ENCODE assay signal across 8 mouse cellular contexts in the genomic region with DNA sequence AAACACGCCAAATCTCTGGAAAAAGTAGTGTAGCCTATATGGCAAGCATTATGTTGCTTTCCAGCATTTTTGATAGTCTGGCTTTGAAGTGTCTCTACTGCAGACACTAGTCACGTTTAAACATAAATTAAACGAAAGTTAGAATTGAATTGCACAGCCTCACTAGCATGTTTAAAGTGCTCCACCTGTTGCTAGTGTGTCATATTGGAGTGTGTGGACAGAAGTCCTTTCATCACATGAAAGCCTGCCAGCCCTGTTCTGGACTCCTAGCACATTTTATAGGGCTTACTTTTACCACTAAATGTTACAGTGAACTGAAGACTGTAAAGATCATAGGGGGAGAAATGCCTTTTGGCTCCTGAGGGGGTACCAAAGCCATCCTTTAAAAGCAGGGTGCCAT. TPM values are rescaled to one million over a fixed set of nuclear protein-coding genes. Genes with fewer than 3 reads are reported as not detected.
A peak's percentile ranks its signal among the peaks of the same experiment; 100 is the strongest.
DNase-seq lines count a peak whose midpoint lies in the region; ATAC-seq and TF ChIP-seq lines count a peak whose summit lies in the region.

No protein-coding gene starts in this region.

- no peak for DNase-seq in layer of hippocampus, adult 2 months (ENCODE audit: low spot score in 2 of 2)
- DNase-seq in layer of hippocampus, postnatal 36 days, result no peak
- no peak for DNase-seq in embryonic facial prominence, embryonic 14.5 days (ENCODE audit: low spot score)
- DNase-seq in ovary, postnatal 36 days (ENCODE audit: low spot score), result no peak
- no peak for DNase-seq in layer of hippocampus, adult 11-12 months (ENCODE audit: low spot score)
- DNase-seq in left cerebral cortex, postnatal 25 days (ENCODE audit: low spot score in 2 of 2), result no peak

- 52% methylated on average over 3 of the region's 3 CpGs for WGBS in embryonic facial prominence, embryonic 14.5 days
- WGBS in intestine, postnatal 0 days, result 66% methylated on average over 3 of the region's 3 CpGs
- 57% methylated on average over 3 of the region's 3 CpGs for WGBS in neural tube, embryonic 13.5 days

- H3K4me1 ChIP-seq in embryonic facial prominence, embryonic 14.5 days (ENCODE audit: control insufficient read depth, insufficient read depth, low read length), result peaks cover 19% of the 10 kb centered on the region
- no peaks in the 10 kb centered on the region for H3K4me1 ChIP-seq in intestine, postnatal 0 days (replicated peaks; ENCODE audit: control insufficient read depth, insufficient read depth, low read length)
- peaks cover 26% of the 10 kb centered on the region for H3K4me1 ChIP-seq in neural tube, embryonic 13.5 days (replicated peaks)

- no peaks in the 10 kb centered on the region for H3K27me3 ChIP-seq in embryonic facial prominence, embryonic 14.5 days (replicated peaks; ENCODE audit: control insufficient read depth, insufficient read depth, low read length)
- no peaks in the 10 kb centered on the region for H3K27me3 ChIP-seq in intestine, postnatal 0 days (replicated peaks; ENCODE audit: control insufficient read depth, insufficient read depth, low read length)
- no peaks in the 10 kb centered on the region for H3K27me3 ChIP-seq in neural tube, embryonic 13.5 days

- H3K9ac ChIP-seq in embryonic facial prominence, embryonic 14.5 days (ENCODE audit: low read depth, low read length), result 0 out of 2 replicates have a peak overlapping the region, but pooled peaks have one; percentile 86
- H3K9ac ChIP-seq in intestine, postnatal 0 days (ENCODE audit: low read depth, low read length), result no peak overlapping the region
- peak overlapping the region; percentile 31; the same call in 1 of the 2 replicates for H3K9ac ChIP-seq in neural tube, embryonic 13.5 days

- peak overlapping the region; percentile 67 for H3K4me2 ChIP-seq in embryonic facial prominence, embryonic 14.5 days (ENCODE audit: low read depth, low read length)
- H3K4me2 ChIP-seq in intestine, postnatal 0 days (replicated peaks; ENCODE audit: low read depth), result peak overlapping the region; percentile 85
- H3K4me2 ChIP-seq in neural tube, embryonic 13.5 days, result peak overlapping the region; percentile 75

- H3K36me3 ChIP-seq in embryonic facial prominence, embryonic 14.5 days (ENCODE audit: control insufficient read depth, insufficient read depth, low read length), result no peaks in the 10 kb centered on the region
- no peaks in the 10 kb centered on the region for H3K36me3 ChIP-seq in intestine, postnatal 0 days (ENCODE audit: control insufficient read depth, insufficient read depth)
- no peaks in the 10 kb centered on the region for H3K36me3 ChIP-seq in neural tube, embryonic 13.5 days

- TF ChIP-seq CTCF in layer of hippocampus, adult 2 months (conservative IDR thresholded peaks at IDR 0.05), result no peak
- TF ChIP-seq CTCF in intestine, postnatal 0 days (IDR thresholded peaks at IDR 0.05; ENCODE audit: low read depth), result no peak

- H3K27ac ChIP-seq in layer of hippocampus, adult 2 months, result no peak overlapping the region
- no peak overlapping the region for H3K27ac ChIP-seq in embryonic facial prominence, embryonic 14.5 days (replicated peaks; ENCODE audit: low read depth, low read length)
- H3K27ac ChIP-seq in intestine, postnatal 0 days (ENCODE audit: low read depth, low read length), result no peak overlapping the region
- no peak overlapping the region for H3K27ac ChIP-seq in neural tube, embryonic 13.5 days (replicated peaks)

- no peak for ATAC-seq in embryonic facial prominence, embryonic 14.5 days (ENCODE audit: low read depth)
- no peak for ATAC-seq in intestine, postnatal 0 days
- no peak for ATAC-seq in neural tube, embryonic 13.5 days (ENCODE audit: low read depth)

- H3K4me3 ChIP-seq in layer of hippocampus, adult 2 months, result peak overlapping the region; percentile 73; the same call in 1 of the 2 replicates
- peak overlapping the region; percentile 82 for H3K4me3 ChIP-seq in embryonic facial prominence, embryonic 14.5 days (ENCODE audit: low read depth, low read length)
- H3K4me3 ChIP-seq in intestine, postnatal 0 days (ENCODE audit: low read depth, low read length), result no peak overlapping the region
- H3K4me3 ChIP-seq in neural tube, embryonic 13.5 days, result peak overlapping the region; percentile 81

- H3K9me3 ChIP-seq in embryonic facial prominence, embryonic 14.5 days (ENCODE audit: control insufficient read depth, low read length), result no peaks in the 10 kb centered on the region
- H3K9me3 ChIP-seq in intestine, postnatal 0 days (ENCODE audit: control insufficient read depth), result no peaks in the 10 kb centered on the region
- no peaks in the 10 kb centered on the region for H3K9me3 ChIP-seq in neural tube, embryonic 13.5 days

- intact Hi-C loops in left cerebral cortex, postnatal 25 days (cut with DNase I), result no loop called here

RNA-seq across cellular contexts. Expression of a gene that starts 1.9 kb away (rescaled TPM):
- total RNA-seq in layer of hippocampus, adult 2 months (2021), result 10 to 100 TPM; 11.3 to 13.1 TPM
- 10 to 100 TPM; 13.8 to 14.5 TPM for total RNA-seq in layer of hippocampus, postnatal 36 days (2021)
- polyA plus RNA-seq in embryonic facial prominence, embryonic 14.5 days (2014; fragmentation: Nextera tagmentation; extraction: Ambion mirVana), result 37.5 and 40.2 TPM in 2 replicates
- polyA plus RNA-seq in intestine, postnatal 0 days (2015; fragmentation: Nextera tagmentation; extraction: Ambion mirVana), result 14.5 and 15.5 TPM in 2 replicates
- polyA plus RNA-seq in neural tube, embryonic 13.5 days (2015; fragmentation: Nextera tagmentation; extraction: Ambion mirVana), result 13.5 and 13.9 TPM in 2 replicates
- 10 to 100 TPM; 11.1 to 11.6 TPM for total RNA-seq in left cerebral cortex, postnatal 25 days (2021)

RNA-seq across cellular contexts. Expression of a gene that starts 40.5 kb away (rescaled TPM):
- 10 to 100 TPM; 20.8 to 21.4 TPM for total RNA-seq in layer of hippocampus, adult 2 months (2021)
- total RNA-seq in layer of hippocampus, postnatal 36 days (2021), result 10 to 100 TPM; 23.7 to 26.1 TPM
- polyA plus RNA-seq in embryonic facial prominence, embryonic 14.5 days (2014; fragmentation: Nextera tagmentation; extraction: Ambion mirVana), result 29.0 and 32.1 TPM in 2 replicates
- polyA plus RNA-seq in intestine, postnatal 0 days (2015; fragmentation: Nextera tagmentation; extraction: Ambion mirVana), result 11.2 and 11.3 TPM in 2 replicates
- polyA plus RNA-seq in neural tube, embryonic 13.5 days (2015; fragmentation: Nextera tagmentation; extraction: Ambion mirVana), result 61.3 and 61.9 TPM in 2 replicates
- 10 to 100 TPM; 20.3 to 22.1 TPM for total RNA-seq in left cerebral cortex, postnatal 25 days (2021)

RNA-seq across cellular contexts. Expression of a gene that starts 40.7 kb away (rescaled TPM):
- 10 to 100 TPM in 1 of 2 experiments, 1 to 10 TPM in 1; 8.6 to 10.3 TPM for total RNA-seq in layer of hippocampus, adult 2 months (2021)
- total RNA-seq in layer of hippocampus, postnatal 36 days (2021), result 1 to 10 TPM; 9.5 to 9.6 TPM
- polyA plus RNA-seq in embryonic facial prominence, embryonic 14.5 days (2014; fragmentation: Nextera tagmentation; extraction: Ambion mirVana), result 8.6 and 9.8 TPM in 2 replicates
- polyA plus RNA-seq in intestine, postnatal 0 days (2015; fragmentation: Nextera tagmentation; extraction: Ambion mirVana), result 4.7 and 6.2 TPM in 2 replicates
- polyA plus RNA-seq in neural tube, embryonic 13.5 days (2015; fragmentation: Nextera tagmentation; extraction: Ambion mirVana), result 9.9 and 12.0 TPM in 2 replicates
- total RNA-seq in left cerebral cortex, postnatal 25 days (2021), result 1 to 10 TPM; 3.6 TPM

RNA-seq across cellular contexts. Expression of a gene that starts 40.9 kb away (rescaled TPM):
- total RNA-seq in layer of hippocampus, adult 2 months (2021), result 10 to 100 TPM; 28.1 to 28.9 TPM
- total RNA-seq in layer of hippocampus, postnatal 36 days (2021), result 10 to 100 TPM; 30.9 to 34.4 TPM
- polyA plus RNA-seq in embryonic facial prominence, embryonic 14.5 days (2014; fragmentation: Nextera tagmentation; extraction: Ambion mirVana), result 105 and 116 TPM in 2 replicates
- 140 and 143 TPM in 2 replicates for polyA plus RNA-seq in intestine, postnatal 0 days (2015; fragmentation: Nextera tagmentation; extraction: Ambion mirVana)
- 52.3 and 58.8 TPM in 2 replicates for polyA plus RNA-seq in neural tube, embryonic 13.5 days (2015; fragmentation: Nextera tagmentation; extraction: Ambion mirVana)
- total RNA-seq in left cerebral cortex, postnatal 25 days (2021), result 10 to 100 TPM; 16.2 to 16.8 TPM
